Mouse (Mus musculus) heart, postnatal 0 days (tissue): Measurements from ENCODE around the gene Sacm1l.

Experiments used
- CTCF ChIP-seq: IDR thresholded peaks from 2 replicates; pipeline ENCODE4 v1.5.1; 2016; ENCODE audit warnings: antibody characterized with exemption, control low read depth, low read depth
- EP300 ChIP-seq: IDR thresholded peaks from 2 replicates; pipeline ENCODE4 v1.6.1; 2016; ENCODE audit warnings: antibody characterized with exemption, low read depth

DNA sequence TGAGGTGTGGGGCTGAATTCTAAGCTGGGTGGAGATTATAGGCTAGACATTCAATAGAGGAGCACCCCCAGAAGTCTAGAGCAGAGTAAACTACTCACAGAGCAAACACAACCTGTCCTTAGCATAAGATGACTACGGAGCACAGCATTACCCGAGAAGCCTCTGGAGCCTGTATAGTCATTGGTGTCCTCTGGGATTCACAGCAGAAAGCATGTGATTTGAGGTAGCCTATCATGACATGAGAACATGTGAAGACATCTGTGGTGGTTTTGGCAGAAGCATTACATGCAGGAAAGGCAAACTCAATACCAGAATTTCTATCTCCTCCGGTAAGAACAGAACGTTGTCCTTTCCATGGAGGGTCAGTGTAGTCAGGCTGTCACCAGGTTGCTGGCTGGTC is 44.0 kb upstream of the Sacm1l start:
- TF ChIP-seq CTCF (no peak), EP300 (no peak)
